Mouse (Mus musculus): ENCODE data around the gene Stard8.

DNA sequence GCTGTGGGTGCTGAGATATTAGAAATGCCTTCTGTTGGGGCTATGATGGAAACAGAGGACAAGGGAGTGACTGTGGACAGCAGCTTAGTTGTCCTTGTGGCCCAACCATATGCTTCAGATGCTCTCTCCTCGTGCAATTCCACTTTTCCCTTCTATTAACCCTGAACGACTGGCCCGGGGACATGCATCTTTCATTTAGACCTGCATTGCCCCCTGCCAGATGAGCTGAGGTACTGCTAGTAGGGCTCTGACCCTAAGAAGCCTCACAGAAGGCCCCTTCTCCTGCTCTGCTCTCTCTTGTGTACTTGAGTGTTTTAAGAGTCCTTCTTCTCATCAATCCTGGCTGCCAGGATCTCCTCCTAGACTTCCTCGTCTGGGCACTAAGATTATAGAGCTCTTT, 56.1 kb downstream of the Stard8 start:
- TF ChIP-seq GATA1 (IDR thresholded peaks at IDR 0.05; ENCODE audit: low read length), result no peak
- no peak for TF ChIP-seq TAL1 (IDR thresholded peaks at IDR 0.05; ENCODE audit: low read length)

Measured in erythroblast, embryonic 14.5 days (primary cell).